Mouse (Mus musculus) urinary bladder, postnatal 36 days (tissue): ENCODE data around the gene Sh3bp5.

Experiments
- DNase-seq, 2 experiments: peaks; one replicate each; pipeline ENCODE4 v3.0.0; 2022; ENCODE audit warnings: low spot score in 2 of 2, mixed read lengths in 1 of 2

Sh3bp5 gene

GRCm38 (mm10) chr14:31410123-31410724, 25.7 kb downstream of the Sh3bp5 start:
- no peak for DNase-seq

GRCm38 (mm10) chr14:31408666-31409065, 27.2 kb downstream of the Sh3bp5 start:
- no peak for DNase-seq

GRCm38 (mm10) chr14:31407911-31408604, 27.8 kb downstream of the Sh3bp5 start:
- DNase-seq = no peak

- no peak for DNase-seq
Observed at GRCm38 (mm10) chr14:31407208-31407607, 28.7 kb downstream of the Sh3bp5 start.

GRCm38 (mm10) chr14:31406154-31406810, 29.6 kb downstream of the Sh3bp5 start:
- DNase-seq = no peak

GRCm38 (mm10) chr14:31405652-31406051, 30.2 kb downstream of the Sh3bp5 start:
- DNase-seq = no peak

- no peak for DNase-seq
Observed at GRCm38 (mm10) chr14:31404663-31405062, 31.2 kb downstream of the Sh3bp5 start.

- no peak for DNase-seq
Observed at GRCm38 (mm10) chr14:31403995-31404394, 31.9 kb downstream of the Sh3bp5 start.

GRCm38 (mm10) chr14:31403556-31403955, 32.3 kb downstream of the Sh3bp5 start:
- no peak for DNase-seq

- no peak for DNase-seq
Observed at GRCm38 (mm10) chr14:31402693-31403092, 33.2 kb downstream of the Sh3bp5 start.

- no peak for DNase-seq
Observed at GRCm38 (mm10) chr14:31401918-31402427, 33.9 kb downstream of the Sh3bp5 start.

- no peak for DNase-seq
Observed at GRCm38 (mm10) chr14:31400896-31401295, 35.0 kb downstream of the Sh3bp5 start.

GRCm38 (mm10) chr14:31400246-31400645, 35.6 kb downstream of the Sh3bp5 start:
- no peak for DNase-seq

GRCm38 (mm10) chr14:31399271-31399670, 36.6 kb downstream of the Sh3bp5 start:
- DNase-seq = no peak

- DNase-seq = no peak
Observed at GRCm38 (mm10) chr14:31398819-31399218, 37.1 kb downstream of the Sh3bp5 start.

GRCm38 (mm10) chr14:31397791-31398595, 37.9 kb downstream of the Sh3bp5 start:
- no peak for DNase-seq

GRCm38 (mm10) chr14:31397353-31397752, 38.5 kb downstream of the Sh3bp5 start:
- no peak for DNase-seq

- DNase-seq = no peak
Observed at GRCm38 (mm10) chr14:31396428-31396827, 39.5 kb downstream of the Sh3bp5 start.

GRCm38 (mm10) chr14:31395629-31396199, 40.2 kb downstream of the Sh3bp5 start:
- no peak for DNase-seq

- DNase-seq = no peak
Observed at GRCm38 (mm10) chr14:31394822-31395532, 40.9 kb downstream of the Sh3bp5 start.
